In the genomic region with DNA sequence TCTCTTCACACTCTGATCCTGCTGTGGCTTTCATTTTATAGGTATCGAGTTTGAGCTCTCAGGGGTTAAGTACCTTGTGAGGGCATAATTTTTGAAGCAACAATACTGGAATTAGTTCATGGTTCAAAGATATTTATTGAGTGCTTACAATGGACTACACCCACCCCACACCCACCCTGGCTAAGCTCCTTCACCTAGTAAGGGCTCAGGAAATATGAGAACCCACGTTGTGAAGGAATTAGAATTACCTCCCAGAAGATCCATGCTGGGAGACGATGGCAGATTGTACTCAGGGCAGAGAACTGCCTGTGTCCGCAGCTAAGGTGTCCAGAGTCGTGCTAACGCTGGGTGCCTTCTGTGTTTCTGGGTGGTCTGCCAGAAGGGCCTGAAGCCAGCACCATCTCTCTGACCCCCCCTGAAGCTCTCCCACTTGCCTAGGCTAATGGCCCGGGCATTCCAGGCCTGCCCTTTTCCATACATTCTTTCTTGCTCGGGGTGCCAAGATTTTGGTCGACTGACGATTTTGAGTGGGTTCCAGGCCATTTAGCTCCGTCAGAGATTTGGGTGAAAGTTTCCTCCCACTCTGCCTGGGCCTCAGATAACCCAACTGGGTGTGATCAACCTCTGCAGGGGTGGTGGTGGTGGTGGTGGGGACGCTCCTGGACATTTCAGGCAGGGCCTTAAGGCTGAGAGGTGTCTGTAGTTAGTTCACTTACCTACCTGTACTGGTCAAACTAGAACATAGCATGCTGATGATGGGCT, we compare ENCODE assay signal across 15 mouse cellular contexts.
DNase-seq lines count a peak whose midpoint lies in the region; ATAC-seq and TF ChIP-seq lines count a peak whose summit lies in the region.
"Had no signal": no experiment of that assay in that cellular context is flagged by ENCODE, and none has a peak within 500 bp of the region (broad histone marks: within the 10 kb centered on the region; RNA-seq: fewer than 3 reads in every experiment).

No protein-coding gene starts in this region.

- no peaks in the 10 kb centered on the region for H3K27me3 ChIP-seq in forebrain, embryonic 11.5 days (ENCODE audit: control insufficient read depth, insufficient read depth, low read length)
- no peaks in the 10 kb centered on the region for H3K27me3 ChIP-seq in forebrain, embryonic 16.5 days (replicated peaks; ENCODE audit: control insufficient read depth, insufficient read depth, low read length)
- H3K27me3 ChIP-seq in lung, embryonic 16.5 days (ENCODE audit: control insufficient read depth, insufficient read depth, low read depth, low read length), result no peaks in the 10 kb centered on the region
- H3K27me3 ChIP-seq in intestine, postnatal 0 days (replicated peaks; ENCODE audit: control insufficient read depth, insufficient read depth, low read length), result no peaks in the 10 kb centered on the region
- no peaks in the 10 kb centered on the region for H3K27me3 ChIP-seq in stomach, postnatal 0 days (ENCODE audit: control insufficient read depth, insufficient read depth, low read length)
- H3K27me3 ChIP-seq in hindbrain, embryonic 16.5 days (replicated peaks; ENCODE audit: control insufficient read depth, insufficient read depth, low read length), result no peaks in the 10 kb centered on the region
- H3K27me3 ChIP-seq: heart, embryonic 15.5 days; hindbrain, embryonic 12.5 days; kidney, embryonic 15.5 days; neural tube, embryonic 12.5 days had no signal

- H3K9me3 ChIP-seq in forebrain, embryonic 11.5 days (ENCODE audit: control insufficient read depth, low read length), result no peaks in the 10 kb centered on the region
- no peaks in the 10 kb centered on the region for H3K9me3 ChIP-seq in forebrain, embryonic 16.5 days (ENCODE audit: control insufficient read depth, low read length)
- no peaks in the 10 kb centered on the region for H3K9me3 ChIP-seq in lung, embryonic 16.5 days (ENCODE audit: control insufficient read depth, low read length)
- no peaks in the 10 kb centered on the region for H3K9me3 ChIP-seq in intestine, postnatal 0 days (ENCODE audit: control insufficient read depth)
- H3K9me3 ChIP-seq in stomach, postnatal 0 days (ENCODE audit: control insufficient read depth, low read length), result no peaks in the 10 kb centered on the region
- H3K9me3 ChIP-seq in hindbrain, embryonic 16.5 days (ENCODE audit: control insufficient read depth, low read length), result no peaks in the 10 kb centered on the region
- H3K9me3 ChIP-seq: heart, embryonic 15.5 days; hindbrain, embryonic 12.5 days; kidney, embryonic 15.5 days; neural tube, embryonic 12.5 days had no signal

- no peak overlapping the region for H3K27ac ChIP-seq in forebrain, embryonic 11.5 days (ENCODE audit: low read depth, low read length)
- no peak overlapping the region for H3K27ac ChIP-seq in forebrain, embryonic 16.5 days (ENCODE audit: low read length)
- H3K27ac ChIP-seq in lung, embryonic 16.5 days (ENCODE audit: low read length), result peak overlapping the region; percentile 77
- no peak overlapping the region for H3K27ac ChIP-seq in intestine, postnatal 0 days (ENCODE audit: low read depth, low read length)
- peak overlapping the region; percentile 81 for H3K27ac ChIP-seq in stomach, postnatal 0 days (replicated peaks)
- no peak overlapping the region for H3K27ac ChIP-seq in hindbrain, embryonic 16.5 days (ENCODE audit: low read depth, low read length)
- H3K27ac ChIP-seq: heart, embryonic 15.5 days; hindbrain, embryonic 12.5 days; kidney, embryonic 15.5 days; macrophage; neural tube, embryonic 12.5 days had no signal

- H3K4me1 ChIP-seq in forebrain, embryonic 11.5 days (replicated peaks; ENCODE audit: control insufficient read depth, insufficient read depth, low read length), result no peaks in the 10 kb centered on the region
- H3K4me1 ChIP-seq in forebrain, embryonic 16.5 days (replicated peaks; ENCODE audit: control insufficient read depth, insufficient read depth, low read length), result peaks cover 5% of the 10 kb centered on the region; the same call in 1 of the 2 replicates
- peaks cover 20% of the 10 kb centered on the region for H3K4me1 ChIP-seq in lung, embryonic 16.5 days (replicated peaks; ENCODE audit: control insufficient read depth, insufficient read depth, low read length)
- H3K4me1 ChIP-seq in intestine, postnatal 0 days (replicated peaks; ENCODE audit: control insufficient read depth, insufficient read depth, low read length), result no peaks in the 10 kb centered on the region
- peaks cover 2% of the 10 kb centered on the region for H3K4me1 ChIP-seq in stomach, postnatal 0 days (replicated peaks; ENCODE audit: control insufficient read depth, insufficient read depth)
- no peaks in the 10 kb centered on the region for H3K4me1 ChIP-seq in hindbrain, embryonic 16.5 days (ENCODE audit: control insufficient read depth, insufficient read depth, low read depth, low read length)
- H3K4me1 ChIP-seq: hindbrain, embryonic 12.5 days; neural tube, embryonic 12.5 days had no signal

- no peak for TF ChIP-seq CTCF in intestine, postnatal 0 days (IDR thresholded peaks at IDR 0.05; ENCODE audit: low read depth)
- no peak for TF ChIP-seq CTCF in stomach, postnatal 0 days (IDR thresholded peaks at IDR 0.05; ENCODE audit: low read depth)

- no peaks in the 10 kb centered on the region for H3K36me3 ChIP-seq in forebrain, embryonic 11.5 days (ENCODE audit: control insufficient read depth, insufficient read depth, low read length)
- H3K36me3 ChIP-seq in forebrain, embryonic 16.5 days (ENCODE audit: control insufficient read depth, insufficient read depth), result no peaks in the 10 kb centered on the region
- no peaks in the 10 kb centered on the region for H3K36me3 ChIP-seq in lung, embryonic 16.5 days (ENCODE audit: control insufficient read depth, insufficient read depth, low read length)
- no peaks in the 10 kb centered on the region for H3K36me3 ChIP-seq in intestine, postnatal 0 days (ENCODE audit: control insufficient read depth, insufficient read depth)
- no peaks in the 10 kb centered on the region for H3K36me3 ChIP-seq in stomach, postnatal 0 days (ENCODE audit: control insufficient read depth, insufficient read depth, low read length)
- H3K36me3 ChIP-seq in hindbrain, embryonic 16.5 days (ENCODE audit: control insufficient read depth, insufficient read depth, low read length), result no peaks in the 10 kb centered on the region
- H3K36me3 ChIP-seq: heart, embryonic 15.5 days; hindbrain, embryonic 12.5 days; kidney, embryonic 15.5 days; neural tube, embryonic 12.5 days had no signal

- no peak for ATAC-seq in forebrain, embryonic 11.5 days (replicated peaks; ENCODE audit: low FRiP score)
- no peak for ATAC-seq in forebrain, embryonic 16.5 days
- peak; percentile 65 for ATAC-seq in lung, embryonic 16.5 days (ENCODE audit: low read depth)
- ATAC-seq in intestine, postnatal 0 days, result peak; percentile 40
- peak; percentile 34 for ATAC-seq in stomach, postnatal 0 days (ENCODE audit: low FRiP score, low TSS enrichment)
- ATAC-seq in hindbrain, embryonic 16.5 days, result no peak

- 66% methylated on average over 12 of the region's 12 CpGs for WGBS in forebrain, embryonic 11.5 days
- WGBS in forebrain, embryonic 16.5 days, result 52% methylated on average over 12 of the region's 12 CpGs
- WGBS in lung, embryonic 16.5 days, result 25% methylated on average over 12 of the region's 12 CpGs
- WGBS in intestine, postnatal 0 days, result 45% methylated on average over 12 of the region's 12 CpGs
- 19% methylated on average over 12 of the region's 12 CpGs for WGBS in stomach, postnatal 0 days
- WGBS in hindbrain, embryonic 16.5 days, result 69% methylated on average over 12 of the region's 12 CpGs

- no peak overlapping the region for H3K4me2 ChIP-seq in forebrain, embryonic 11.5 days (ENCODE audit: low read depth, low read length, severe bottlenecking)
- no peak overlapping the region for H3K4me2 ChIP-seq in forebrain, embryonic 16.5 days (ENCODE audit: low read length)
- no peak overlapping the region; the same call in 1 of the 2 replicates for H3K4me2 ChIP-seq in lung, embryonic 16.5 days (ENCODE audit: low read depth, low read length)
- no peak overlapping the region for H3K4me2 ChIP-seq in intestine, postnatal 0 days (replicated peaks; ENCODE audit: low read depth)
- 0 out of 2 replicates have a peak overlapping the region, but pooled peaks have one; percentile 11 for H3K4me2 ChIP-seq in stomach, postnatal 0 days (replicated peaks; ENCODE audit: low read depth)
- H3K4me2 ChIP-seq in hindbrain, embryonic 16.5 days (ENCODE audit: low read length), result no peak overlapping the region
- H3K4me2 ChIP-seq: heart, embryonic 15.5 days; hindbrain, embryonic 12.5 days; kidney, embryonic 15.5 days; neural tube, embryonic 12.5 days had no signal

- TF ChIP-seq EP300 in stomach, postnatal 0 days (optimal IDR thresholded peaks at IDR 0.05), result no peak

- no peak overlapping the region for H3K4me3 ChIP-seq in forebrain, embryonic 11.5 days (ENCODE audit: low read depth, low read length)
- no peak overlapping the region for H3K4me3 ChIP-seq in forebrain, embryonic 16.5 days (replicated peaks; ENCODE audit: low read length)
- no peak overlapping the region for H3K4me3 ChIP-seq in lung, embryonic 16.5 days (ENCODE audit: low read length)
- H3K4me3 ChIP-seq in intestine, postnatal 0 days (ENCODE audit: low read depth, low read length), result no peak overlapping the region
- H3K4me3 ChIP-seq in stomach, postnatal 0 days (ENCODE audit: low read depth, low read length), result no peak overlapping the region
- no peak overlapping the region for H3K4me3 ChIP-seq in hindbrain, embryonic 16.5 days (ENCODE audit: low read length)
- H3K4me3 ChIP-seq: heart, embryonic 15.5 days; hindbrain, embryonic 12.5 days; kidney, embryonic 15.5 days; neural tube, embryonic 12.5 days had no signal

- peak; percentile 4 for DNase-seq in forebrain, embryonic 11.5 days (ENCODE audit: low spot score)
- no peak for DNase-seq in lung, postnatal 36 days
- DNase-seq in stomach, postnatal 0 days (ENCODE audit: low spot score), result peak; percentile 34
- no peak for DNase-seq in embryo, embryonic 11 days
- DNase-seq: B cell, adult 2 months; cerebellum, adult 9-11 months had no signal

- H3K9ac ChIP-seq in forebrain, embryonic 11.5 days (ENCODE audit: low read length), result no peak overlapping the region
- no peak overlapping the region for H3K9ac ChIP-seq in forebrain, embryonic 16.5 days (replicated peaks; ENCODE audit: low read depth, low read length)
- H3K9ac ChIP-seq in lung, embryonic 16.5 days (ENCODE audit: low read length), result no peak overlapping the region
- H3K9ac ChIP-seq in intestine, postnatal 0 days (ENCODE audit: low read depth, low read length), result no peak overlapping the region
- no peak overlapping the region for H3K9ac ChIP-seq in stomach, postnatal 0 days (ENCODE audit: low read length)
- no peak overlapping the region for H3K9ac ChIP-seq in hindbrain, embryonic 16.5 days (ENCODE audit: low read depth, low read length)
- H3K9ac ChIP-seq: heart, embryonic 15.5 days; hindbrain, embryonic 12.5 days; kidney, embryonic 15.5 days; neural tube, embryonic 12.5 days had no signal

Comparison
In these comparisons a context has a peak if more than half of its experiments do, and no peak if none do; other contexts are left out.
1. ATAC-seq: peak in lung, embryonic 16.5 days (single experiment), intestine, postnatal 0 days (single experiment) and stomach, postnatal 0 days (single experiment); none in forebrain, embryonic 11.5 days (single experiment), forebrain, embryonic 16.5 days (single experiment) and hindbrain, embryonic 16.5 days (single experiment).
2. DNase-seq: peak in forebrain, embryonic 11.5 days (single experiment) and stomach, postnatal 0 days (single experiment); none in lung, postnatal 36 days (single experiment) and embryo, embryonic 11 days (single experiment).
3. H3K27ac ChIP-seq: peak in lung, embryonic 16.5 days (single experiment) and stomach, postnatal 0 days (single experiment); none in forebrain, embryonic 11.5 days (single experiment), forebrain, embryonic 16.5 days (single experiment), intestine, postnatal 0 days (single experiment) and hindbrain, embryonic 16.5 days (single experiment).